In the genomic region with DNA sequence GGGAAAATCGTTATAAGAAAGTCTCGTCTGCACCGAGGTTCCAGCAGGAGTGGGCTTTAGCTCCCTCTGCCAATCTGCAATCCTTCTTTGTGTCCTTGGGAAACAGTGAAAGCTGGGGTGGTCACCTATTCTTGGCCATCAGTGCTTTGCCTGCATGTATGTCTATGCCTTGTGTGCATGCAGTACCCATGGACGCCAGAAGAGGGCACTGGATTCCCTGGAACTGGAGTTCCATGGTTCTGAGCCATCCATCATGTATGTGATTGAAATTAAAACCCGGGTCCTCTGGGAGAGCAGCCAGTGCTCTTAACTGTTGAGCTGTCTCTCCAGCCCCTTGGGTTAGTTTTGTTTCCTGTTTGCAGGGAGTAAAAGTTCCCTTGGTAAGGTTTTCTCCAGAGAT, we compare ENCODE assay signal across 12 mouse cellular contexts.
DNase-seq lines count a peak whose midpoint lies in the region; ATAC-seq lines count a peak whose summit lies in the region.
"Had no signal": no experiment of that assay in that cellular context is flagged by ENCODE, and none has a peak within 500 bp of the region (broad histone marks: within the 10 kb centered on the region; RNA-seq: fewer than 3 reads in every experiment).

No protein-coding gene starts in this region.

- H3K27ac ChIP-seq in hindbrain, embryonic 10.5 days = no peak overlapping the region
- no peak overlapping the region for H3K27ac ChIP-seq in hindbrain, embryonic 12.5 days
- H3K27ac ChIP-seq: limb, embryonic 12.5 days; neural tube, embryonic 13.5 days had no signal

- no peak for ATAC-seq in hindbrain, embryonic 12.5 days (ENCODE audit: low FRiP score)

- DNase-seq in hindbrain, embryonic 10.5 days (ENCODE audit: low spot score) = peak; percentile 48
- peak; percentile 47 for DNase-seq in right cerebral cortex, postnatal 14 days
- no peak for DNase-seq in right cerebral cortex, postnatal 36 days (ENCODE audit: low spot score in 2 of 2)
- peak; percentile 21 for DNase-seq in embryo, embryonic 9.5 days (ENCODE audit: extremely low spot score)
- DNase-seq in thymus, postnatal 25 days = peak; percentile 36
- DNase-seq in adipocyte (ENCODE audit: low spot score) = no peak
- DNase-seq in gastrocnemius, adult 8-10 months (ENCODE audit: low spot score in 2 of 2) = no peak
- DNase-seq: adrenal gland, adult 8-10 months; heart, adult 18-20 months had no signal

- H3K36me3 ChIP-seq in hindbrain, embryonic 10.5 days = no peaks in the 10 kb centered on the region
- H3K36me3 ChIP-seq in hindbrain, embryonic 12.5 days = no peaks in the 10 kb centered on the region
- H3K36me3 ChIP-seq: limb, embryonic 12.5 days; neural tube, embryonic 13.5 days had no signal

- H3K4me3 ChIP-seq in hindbrain, embryonic 10.5 days = no peak overlapping the region
- H3K4me3 ChIP-seq in hindbrain, embryonic 12.5 days = no peak overlapping the region
- H3K4me3 ChIP-seq: limb, embryonic 12.5 days; neural tube, embryonic 13.5 days had no signal

- no peaks in the 10 kb centered on the region for H3K27me3 ChIP-seq in hindbrain, embryonic 10.5 days (ENCODE audit: insufficient read depth, poor library complexity, severe bottlenecking)
- H3K27me3 ChIP-seq in hindbrain, embryonic 12.5 days = no peaks in the 10 kb centered on the region
- H3K27me3 ChIP-seq: limb, embryonic 12.5 days; neural tube, embryonic 13.5 days had no signal

- H3K4me1 ChIP-seq in hindbrain, embryonic 10.5 days (replicated peaks) = no peaks in the 10 kb centered on the region
- no peaks in the 10 kb centered on the region; the same call in 1 of the 2 replicates for H3K4me1 ChIP-seq in hindbrain, embryonic 12.5 days
- H3K4me1 ChIP-seq: limb, embryonic 12.5 days; neural tube, embryonic 13.5 days had no signal

- WGBS in hindbrain, embryonic 10.5 days = 75% methylated on average over 5 of the region's 5 CpGs
- 70% methylated on average over 5 of the region's 5 CpGs for WGBS in hindbrain, embryonic 12.5 days

- no peak overlapping the region for H3K4me2 ChIP-seq in hindbrain, embryonic 12.5 days (replicated peaks)
- H3K4me2 ChIP-seq: limb, embryonic 12.5 days; neural tube, embryonic 13.5 days had no signal

- H3K9ac ChIP-seq in hindbrain, embryonic 12.5 days = no peak overlapping the region
- H3K9ac ChIP-seq: limb, embryonic 12.5 days; neural tube, embryonic 13.5 days had no signal

- H3K9me3 ChIP-seq in hindbrain, embryonic 10.5 days = peaks cover 4% of the 10 kb centered on the region; the same call in 1 of the 2 replicates
- no peaks in the 10 kb centered on the region for H3K9me3 ChIP-seq in hindbrain, embryonic 12.5 days (replicated peaks)
- H3K9me3 ChIP-seq: neural tube, embryonic 13.5 days had no signal

Comparison
In these comparisons a context has a peak if more than half of its experiments do, and no peak if none do; other contexts are left out.
1. DNase-seq: peak in hindbrain, embryonic 10.5 days (single experiment), right cerebral cortex, postnatal 14 days (single experiment), embryo, embryonic 9.5 days (single experiment) and thymus, postnatal 25 days (single experiment); none in right cerebral cortex, postnatal 36 days (0 of 2), adipocyte (single experiment) and gastrocnemius, adult 8-10 months (0 of 2).